Mouse (Mus musculus): ENCODE data around the gene Clec2i. TPM values are rescaled to one million over a fixed set of nuclear protein-coding genes. Genes with fewer than 3 reads are reported as not detected.

The Clec2i gene
- polyA plus RNA-seq, 1 experiment from 2014 or later = 0.06 TPM

- H3K27ac ChIP-seq (replicated peaks) = no peak overlapping the region
- H3K9me3 ChIP-seq (ENCODE audit: control insufficient read depth, low read length) = no peaks in the 10 kb centered on the region
- WGBS = 81% methylated on average over 2 of the region's 2 CpGs
- no peak overlapping the region for H3K9ac ChIP-seq (ENCODE audit: low read length)
- H3K4me1 ChIP-seq (replicated peaks; ENCODE audit: control insufficient read depth, insufficient read depth) = no peaks in the 10 kb centered on the region
- no peak overlapping the region for H3K4me3 ChIP-seq (ENCODE audit: low read depth, low read length)
- TF ChIP-seq CTCF (IDR thresholded peaks at IDR 0.05; ENCODE audit: low read depth) = no peak
- TF ChIP-seq EP300 (optimal IDR thresholded peaks at IDR 0.05) = no peak
- DNase-seq (ENCODE audit: low spot score) (no peak), ATAC-seq (ENCODE audit: low FRiP score, low TSS enrichment) (no peak)
- H3K36me3 ChIP-seq (ENCODE audit: control insufficient read depth, insufficient read depth, low read length) = no peaks in the 10 kb centered on the region
- H3K27me3 ChIP-seq (ENCODE audit: control insufficient read depth, insufficient read depth, low read length) = no peaks in the 10 kb centered on the region
- H3K4me2 ChIP-seq (replicated peaks; ENCODE audit: low read depth) = no peak overlapping the region
These were observed 29.4 kb upstream of the Clec2i start for GRCm38 (mm10) chr6:128857976-128858375.

- DNase-seq (ENCODE audit: low spot score) (no peak), ATAC-seq (ENCODE audit: low FRiP score, low TSS enrichment) (no peak)
- Histone ChIP-seq H3K36me3 (ENCODE audit: control insufficient read depth, insufficient read depth, low read length) (no peaks in the 10 kb centered on the region), H3K9ac (ENCODE audit: low read length) (no peak overlapping the region), H3K4me2 (replicated peaks; ENCODE audit: low read depth) (no peak overlapping the region), H3K27ac (replicated peaks) (no peak overlapping the region), H3K27me3 (ENCODE audit: control insufficient read depth, insufficient read depth, low read length) (no peaks in the 10 kb centered on the region), H3K4me1 (replicated peaks; ENCODE audit: control insufficient read depth, insufficient read depth) (no peaks in the 10 kb centered on the region), H3K9me3 (ENCODE audit: control insufficient read depth, low read length) (no peaks in the 10 kb centered on the region), H3K4me3 (ENCODE audit: low read depth, low read length) (no peak overlapping the region)
- no peak for TF ChIP-seq CTCF (IDR thresholded peaks at IDR 0.05; ENCODE audit: low read depth)
- TF ChIP-seq EP300 (optimal IDR thresholded peaks at IDR 0.05) = no peak
- 37% methylated on average over 3 of the region's 3 CpGs for WGBS
These were observed 18.5 kb upstream of the Clec2i start for GRCm38 (mm10) chr6:128868861-128869260.

GRCm38 (mm10) chr6:128871910-128872610, 15.3 kb upstream of the Clec2i start:
- H3K36me3 ChIP-seq (ENCODE audit: control insufficient read depth, insufficient read depth, low read length) = no peaks in the 10 kb centered on the region
- H3K4me1 ChIP-seq (replicated peaks; ENCODE audit: control insufficient read depth, insufficient read depth) = no peaks in the 10 kb centered on the region
- DNase-seq (ENCODE audit: low spot score) = no peak
- TF ChIP-seq CTCF (IDR thresholded peaks at IDR 0.05; ENCODE audit: low read depth) (no peak), EP300 (optimal IDR thresholded peaks at IDR 0.05) (no peak)
- H3K27me3 ChIP-seq (ENCODE audit: control insufficient read depth, insufficient read depth, low read length) = no peaks in the 10 kb centered on the region
- no peaks in the 10 kb centered on the region for H3K9me3 ChIP-seq (ENCODE audit: control insufficient read depth, low read length)
- WGBS = 81% methylated on average over 1 of the region's 1 CpGs
- no peak overlapping the region for H3K4me2 ChIP-seq (replicated peaks; ENCODE audit: low read depth)
- no peak for ATAC-seq (ENCODE audit: low FRiP score, low TSS enrichment)
- H3K4me3 ChIP-seq (ENCODE audit: low read depth, low read length) = no peak overlapping the region
- H3K27ac ChIP-seq (replicated peaks) = no peak overlapping the region
- H3K9ac ChIP-seq (ENCODE audit: low read length) = no peak overlapping the region

- 65% methylated on average over 5 of the region's 5 CpGs for WGBS
These were observed 1.4 kb downstream of the Clec2i start for GRCm38 (mm10) chr6:128888834-128889233.

GRCm38 (mm10) chr6:128890948-128891355, 3.6 kb downstream of the Clec2i start, which contains the start of gene BC035044:
Gene BC035044, minus strand, starts transcription at chr6:128891126.
- no peaks in the 10 kb centered on the region for H3K9me3 ChIP-seq (ENCODE audit: control insufficient read depth, low read length)
- H3K36me3 ChIP-seq (ENCODE audit: control insufficient read depth, insufficient read depth, low read length) = no peaks in the 10 kb centered on the region
- DNase-seq (ENCODE audit: low spot score) = no peak
- TF ChIP-seq CTCF (IDR thresholded peaks at IDR 0.05; ENCODE audit: low read depth) (no peak), EP300 (optimal IDR thresholded peaks at IDR 0.05) (no peak)
- H3K27ac ChIP-seq (replicated peaks) = no peak within 1 kb of the TSS
- 77% methylated on average over 2 of the region's 2 CpGs for WGBS
- H3K4me1 ChIP-seq (replicated peaks; ENCODE audit: control insufficient read depth, insufficient read depth) = no peaks in the 10 kb centered on the region
- H3K4me3 ChIP-seq (ENCODE audit: low read depth, low read length) = no peak within 1 kb of the TSS
- no peak within 1 kb of the TSS for H3K9ac ChIP-seq (ENCODE audit: low read length)
- ATAC-seq (ENCODE audit: low FRiP score, low TSS enrichment) = no peak
- H3K27me3 ChIP-seq (ENCODE audit: control insufficient read depth, insufficient read depth, low read length) = no peaks in the 10 kb centered on the region
- H3K4me2 ChIP-seq (replicated peaks; ENCODE audit: low read depth) = no peak within 1 kb of the TSS

More at GRCm38 (mm10) chr6:128888834-128889233, 1.4 kb downstream of the Clec2i start:
- H3K36me3 ChIP-seq (ENCODE audit: control insufficient read depth, insufficient read depth, low read length) = no peaks in the 10 kb centered on the region
- no peak for DNase-seq (ENCODE audit: low spot score)
- no peak overlapping the region for H3K4me2 ChIP-seq (replicated peaks; ENCODE audit: low read depth)
- H3K9me3 ChIP-seq (ENCODE audit: control insufficient read depth, low read length) = no peaks in the 10 kb centered on the region
- H3K27ac ChIP-seq (replicated peaks) = no peak overlapping the region
- H3K4me3 ChIP-seq (ENCODE audit: low read depth, low read length) = no peak overlapping the region
- H3K27me3 ChIP-seq (ENCODE audit: control insufficient read depth, insufficient read depth, low read length) = no peaks in the 10 kb centered on the region
- ATAC-seq (ENCODE audit: low FRiP score, low TSS enrichment) = no peak
- TF ChIP-seq CTCF (IDR thresholded peaks at IDR 0.05; ENCODE audit: low read depth) (0 out of 2 replicates have a peak, but pooled peaks have one; percentile 9), EP300 (optimal IDR thresholded peaks at IDR 0.05) (no peak)
- no peak overlapping the region for H3K9ac ChIP-seq (ENCODE audit: low read length)
- no peaks in the 10 kb centered on the region for H3K4me1 ChIP-seq (replicated peaks; ENCODE audit: control insufficient read depth, insufficient read depth)

- Histone ChIP-seq H3K36me3 (ENCODE audit: control insufficient read depth, insufficient read depth, low read length) (no peaks in the 10 kb centered on the region), H3K9me3 (ENCODE audit: control insufficient read depth, low read length) (no peaks in the 10 kb centered on the region), H3K4me1 (replicated peaks; ENCODE audit: control insufficient read depth, insufficient read depth) (no peaks in the 10 kb centered on the region), H3K27ac (replicated peaks) (no peak overlapping the region), H3K9ac (ENCODE audit: low read length) (no peak overlapping the region), H3K4me2 (replicated peaks; ENCODE audit: low read depth) (no peak overlapping the region), H3K27me3 (ENCODE audit: control insufficient read depth, insufficient read depth, low read length) (no peaks in the 10 kb centered on the region), H3K4me3 (ENCODE audit: low read depth, low read length) (no peak overlapping the region)
- TF ChIP-seq EP300 (optimal IDR thresholded peaks at IDR 0.05) (no peak), CTCF (IDR thresholded peaks at IDR 0.05; ENCODE audit: low read depth) (no peak)
- ATAC-seq (ENCODE audit: low FRiP score, low TSS enrichment) = no peak
- WGBS = 56% methylated on average over 3 of the region's 3 CpGs
- DNase-seq (ENCODE audit: low spot score) = no peak
These were observed 8.1 kb downstream of the Clec2i start for GRCm38 (mm10) chr6:128895404-128896001.
